Mouse (Mus musculus): ENCODE results near the gene Ociad1. TPM values are rescaled to one million over a fixed set of nuclear protein-coding genes. Genes with fewer than 3 reads are reported as not detected.

The Ociad1 gene
- polyA plus RNA-seq, 1 experiment from 2014 or later: 159 TPM

- Histone ChIP-seq H3K9ac (ENCODE audit: low read length) (no peak overlapping the region), H3K4me1 (ENCODE audit: control insufficient read depth, insufficient read depth, low read length) (peaks cover 5% of the 10 kb centered on the region), H3K36me3 (ENCODE audit: control insufficient read depth, insufficient read depth, low read length) (no peaks in the 10 kb centered on the region), H3K9me3 (ENCODE audit: control insufficient read depth, low read length) (no peaks in the 10 kb centered on the region), H3K27me3 (ENCODE audit: control insufficient read depth, insufficient read depth, low read length) (no peaks in the 10 kb centered on the region), H3K27ac (ENCODE audit: low read depth, low read length) (no peak overlapping the region), H3K4me2 (no peak overlapping the region), H3K4me3 (ENCODE audit: low read depth, low read length) (no peak overlapping the region)
- DNase-seq (ENCODE audit: low spot score, missing footprints): no peak
- ATAC-seq (ENCODE audit: low FRiP score): no peak
- 90% methylated on average over 4 of the region's 4 CpGs for WGBS
Measured at GRCm38 (mm10) chr5:73295916-73296315, 3.3 kb downstream of the Ociad1 start.

DNA sequence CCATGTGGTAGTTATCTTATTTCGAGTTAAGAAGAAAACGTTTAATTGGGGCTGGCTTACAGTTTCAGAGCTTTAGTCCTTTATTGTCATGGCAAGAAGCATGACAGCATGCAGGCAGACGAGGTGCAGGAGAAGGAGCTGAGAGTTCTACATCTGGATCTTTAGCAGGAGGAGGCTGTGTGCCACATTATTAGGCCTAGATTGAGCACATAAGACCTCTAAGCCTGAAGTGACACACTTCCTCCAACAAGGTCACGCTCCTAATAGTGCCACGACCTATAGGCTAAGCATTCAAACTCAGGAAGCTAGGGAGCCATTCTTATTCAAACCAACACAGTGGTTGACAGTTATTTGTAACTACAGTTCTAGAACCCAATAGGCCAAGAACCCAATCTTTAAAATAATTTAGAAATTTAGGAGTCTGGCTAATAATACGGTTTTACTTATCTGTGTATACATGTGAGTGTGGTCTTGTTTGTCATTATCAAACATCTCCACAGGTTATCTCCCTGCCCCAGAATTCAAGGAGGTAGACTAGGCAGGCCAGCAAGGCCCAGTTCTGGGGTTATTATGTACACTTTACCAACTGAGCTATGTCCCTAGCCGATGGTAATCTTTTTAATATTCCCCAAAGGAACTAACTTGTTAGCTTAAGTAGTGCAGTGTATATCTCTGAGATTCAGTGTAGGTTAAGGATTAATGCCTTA is 9.2 kb downstream of the Ociad1 start:
- WGBS: 93% methylated on average over 7 of the region's 7 CpGs
- DNase-seq (ENCODE audit: low spot score, missing footprints): no peak
- H3K9ac ChIP-seq (ENCODE audit: low read length): no peak overlapping the region
- no peaks in the 10 kb centered on the region for H3K9me3 ChIP-seq (ENCODE audit: control insufficient read depth, low read length)
- no peaks in the 10 kb centered on the region for H3K4me1 ChIP-seq (ENCODE audit: control insufficient read depth, insufficient read depth, low read length)
- H3K27me3 ChIP-seq (ENCODE audit: control insufficient read depth, insufficient read depth, low read length): no peaks in the 10 kb centered on the region
- peaks cover 19% of the 10 kb centered on the region for H3K36me3 ChIP-seq (ENCODE audit: control insufficient read depth, insufficient read depth, low read length)
- no peak overlapping the region for H3K4me3 ChIP-seq (ENCODE audit: low read depth, low read length)
- H3K4me2 ChIP-seq: no peak overlapping the region
- ATAC-seq (ENCODE audit: low FRiP score): no peak
- no peak overlapping the region for H3K27ac ChIP-seq (ENCODE audit: low read depth, low read length)

- Histone ChIP-seq H3K9ac (ENCODE audit: low read length) (no peak overlapping the region), H3K4me2 (no peak overlapping the region), H3K27ac (ENCODE audit: low read depth, low read length) (no peak overlapping the region), H3K36me3 (ENCODE audit: control insufficient read depth, insufficient read depth, low read length) (peaks cover 24% of the 10 kb centered on the region), H3K4me1 (ENCODE audit: control insufficient read depth, insufficient read depth, low read length) (no peaks in the 10 kb centered on the region), H3K27me3 (ENCODE audit: control insufficient read depth, insufficient read depth, low read length) (no peaks in the 10 kb centered on the region), H3K9me3 (ENCODE audit: control insufficient read depth, low read length) (no peaks in the 10 kb centered on the region), H3K4me3 (ENCODE audit: low read depth, low read length) (no peak overlapping the region)
- DNase-seq (ENCODE audit: low spot score, missing footprints) (peak; percentile 77), ATAC-seq (ENCODE audit: low FRiP score) (no peak)
- WGBS: 87% methylated on average over 12 of the region's 12 CpGs
Measured at GRCm38 (mm10) chr5:73304507-73304906, 11.9 kb downstream of the Ociad1 start.

DNA sequence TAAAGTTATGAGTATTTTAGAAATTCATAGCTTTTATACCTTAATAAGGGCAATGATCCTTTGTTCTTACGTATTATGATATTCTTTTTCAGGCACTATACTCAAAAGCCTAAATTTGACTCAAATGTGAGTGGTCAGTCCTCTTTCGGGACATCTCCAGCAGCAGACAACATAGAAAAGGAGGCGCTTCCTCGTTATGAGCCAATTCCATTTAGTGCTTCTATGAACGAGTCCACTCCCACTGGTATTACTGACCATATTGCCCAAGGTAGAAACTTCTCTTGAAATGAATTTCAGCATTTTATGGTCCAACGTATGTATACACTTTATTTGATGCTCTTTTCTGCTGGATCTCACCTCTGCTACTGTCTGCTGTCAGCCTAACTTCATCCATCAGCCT is 13.9 kb downstream of the Ociad1 start:
- no peaks in the 10 kb centered on the region for H3K4me1 ChIP-seq (ENCODE audit: control insufficient read depth, insufficient read depth, low read length)
- no peak overlapping the region for H3K4me2 ChIP-seq
- WGBS: 96% methylated on average over 6 of the region's 6 CpGs
- no peak overlapping the region for H3K9ac ChIP-seq (ENCODE audit: low read length)
- H3K36me3 ChIP-seq (ENCODE audit: control insufficient read depth, insufficient read depth, low read length): peaks cover 30% of the 10 kb centered on the region
- ATAC-seq (ENCODE audit: low FRiP score): no peak
- DNase-seq (ENCODE audit: low spot score, missing footprints): peak; percentile 75
- no peaks in the 10 kb centered on the region for H3K27me3 ChIP-seq (ENCODE audit: control insufficient read depth, insufficient read depth, low read length)
- no peaks in the 10 kb centered on the region for H3K9me3 ChIP-seq (ENCODE audit: control insufficient read depth, low read length)
- no peak overlapping the region for H3K27ac ChIP-seq (ENCODE audit: low read depth, low read length)
- H3K4me3 ChIP-seq (ENCODE audit: low read depth, low read length): no peak overlapping the region

GRCm38 (mm10) chr5:73307297-73307696 is 14.7 kb downstream of the Ociad1 start:
- Histone ChIP-seq H3K4me1 (ENCODE audit: control insufficient read depth, insufficient read depth, low read length) (no peaks in the 10 kb centered on the region), H3K9ac (ENCODE audit: low read length) (no peak overlapping the region), H3K27me3 (ENCODE audit: control insufficient read depth, insufficient read depth, low read length) (no peaks in the 10 kb centered on the region), H3K36me3 (ENCODE audit: control insufficient read depth, insufficient read depth, low read length) (peaks cover 26% of the 10 kb centered on the region), H3K4me3 (ENCODE audit: low read depth, low read length) (no peak overlapping the region), H3K4me2 (no peak overlapping the region), H3K27ac (ENCODE audit: low read depth, low read length) (no peak overlapping the region), H3K9me3 (ENCODE audit: control insufficient read depth, low read length) (no peaks in the 10 kb centered on the region)
- 94% methylated on average over 3 of the region's 3 CpGs for whole genome bisulfite sequencing
- no peak for DNase-seq (ENCODE audit: low spot score, missing footprints)
- no peak for ATAC-seq (ENCODE audit: low FRiP score)

GRCm38 (mm10) chr5:73309496-73309895 is 16.9 kb downstream of the Ociad1 start:
- no peak overlapping the region for H3K4me2 ChIP-seq
- H3K4me3 ChIP-seq (ENCODE audit: low read depth, low read length): no peak overlapping the region
- no peaks in the 10 kb centered on the region for H3K9me3 ChIP-seq (ENCODE audit: control insufficient read depth, low read length)
- H3K36me3 ChIP-seq (ENCODE audit: control insufficient read depth, insufficient read depth, low read length): peaks cover 37% of the 10 kb centered on the region
- ATAC-seq (ENCODE audit: low FRiP score): no peak
- H3K27me3 ChIP-seq (ENCODE audit: control insufficient read depth, insufficient read depth, low read length): no peaks in the 10 kb centered on the region
- WGBS: 91% methylated on average over 4 of the region's 4 CpGs
- H3K9ac ChIP-seq (ENCODE audit: low read length): no peak overlapping the region
- H3K27ac ChIP-seq (ENCODE audit: low read depth, low read length): no peak overlapping the region
- DNase-seq (ENCODE audit: low spot score, missing footprints): no peak
- no peaks in the 10 kb centered on the region for H3K4me1 ChIP-seq (ENCODE audit: control insufficient read depth, insufficient read depth, low read length)

DNA sequence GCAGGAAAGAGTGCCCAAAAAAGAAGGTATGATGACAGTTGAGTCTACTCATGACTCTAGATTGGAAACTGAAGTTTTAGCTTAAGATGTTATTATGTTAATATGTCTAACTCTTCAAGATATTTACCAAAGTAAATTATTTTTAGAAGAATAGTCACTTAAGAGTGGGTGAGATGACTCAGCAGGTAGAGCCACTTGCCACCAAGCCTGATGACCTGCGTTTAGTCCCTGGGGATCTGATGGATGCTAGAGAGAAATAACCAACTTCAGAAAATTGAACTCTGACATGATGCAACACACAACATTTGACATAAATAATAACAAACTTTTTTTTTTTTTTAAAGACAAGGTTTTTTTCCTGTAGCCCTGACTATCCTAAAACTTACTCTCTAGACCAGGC is 17.8 kb downstream of the Ociad1 start:
- no peak overlapping the region for H3K4me2 ChIP-seq
- ATAC-seq (ENCODE audit: low FRiP score) (no peak), DNase-seq (ENCODE audit: low spot score, missing footprints) (no peak)
- 97% methylated on average over 1 of the region's 1 CpGs for WGBS
- no peak overlapping the region for H3K4me3 ChIP-seq (ENCODE audit: low read depth, low read length)
- no peaks in the 10 kb centered on the region for H3K4me1 ChIP-seq (ENCODE audit: control insufficient read depth, insufficient read depth, low read length)
- no peaks in the 10 kb centered on the region for H3K9me3 ChIP-seq (ENCODE audit: control insufficient read depth, low read length)
- no peak overlapping the region for H3K9ac ChIP-seq (ENCODE audit: low read length)
- no peaks in the 10 kb centered on the region for H3K27me3 ChIP-seq (ENCODE audit: control insufficient read depth, insufficient read depth, low read length)
- peaks cover 35% of the 10 kb centered on the region for H3K36me3 ChIP-seq (ENCODE audit: control insufficient read depth, insufficient read depth, low read length)
- H3K27ac ChIP-seq (ENCODE audit: low read depth, low read length): no peak overlapping the region

DNA sequence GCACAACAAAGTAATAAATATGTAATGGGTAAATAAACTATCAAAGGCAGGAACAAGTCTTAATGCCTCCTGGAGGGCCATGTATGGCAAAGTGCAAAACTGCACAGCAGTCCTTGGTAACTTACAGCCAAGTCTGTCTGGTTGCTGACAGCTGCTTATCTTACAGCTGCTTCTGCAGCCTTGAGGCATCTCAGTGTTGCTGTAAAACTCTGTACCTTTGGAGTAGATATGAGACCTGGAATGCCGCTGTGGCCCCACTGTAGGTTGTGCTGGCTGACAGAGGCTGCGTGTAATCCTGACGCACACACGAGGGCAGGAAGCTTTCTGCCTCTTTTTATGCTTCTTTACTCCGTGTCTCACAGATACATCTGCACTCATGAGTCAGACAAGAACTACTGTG is 18.9 kb downstream of the Ociad1 start:
- Histone ChIP-seq H3K9ac (ENCODE audit: low read length) (no peak overlapping the region), H3K27me3 (ENCODE audit: control insufficient read depth, insufficient read depth, low read length) (no peaks in the 10 kb centered on the region), H3K4me1 (ENCODE audit: control insufficient read depth, insufficient read depth, low read length) (no peaks in the 10 kb centered on the region), H3K36me3 (ENCODE audit: control insufficient read depth, insufficient read depth, low read length) (peaks cover 28% of the 10 kb centered on the region), H3K4me3 (ENCODE audit: low read depth, low read length) (no peak overlapping the region), H3K9me3 (ENCODE audit: control insufficient read depth, low read length) (no peaks in the 10 kb centered on the region), H3K4me2 (no peak overlapping the region), H3K27ac (ENCODE audit: low read depth, low read length) (no peak overlapping the region)
- DNase-seq (ENCODE audit: low spot score, missing footprints): no peak
- ATAC-seq (ENCODE audit: low FRiP score): no peak
- 94% methylated on average over 5 of the region's 5 CpGs for WGBS

DNA sequence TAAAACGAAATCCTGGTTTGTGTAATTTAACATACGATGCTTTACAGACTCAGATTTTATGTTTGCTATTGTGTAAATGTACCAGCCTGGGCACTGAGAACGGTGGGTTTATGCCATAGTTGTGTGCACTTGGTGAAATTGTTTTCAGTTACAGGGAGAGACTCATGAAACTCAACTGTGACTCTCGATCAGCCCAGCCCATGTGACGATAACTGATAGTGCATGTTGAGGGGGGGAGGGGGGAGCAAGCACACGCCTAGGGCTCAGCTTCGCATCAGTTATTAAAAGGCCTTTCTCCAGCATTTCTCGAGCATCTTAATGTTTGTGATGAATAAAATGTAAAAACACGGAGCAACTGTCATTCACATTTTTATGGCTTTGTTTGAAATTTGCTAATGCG is 21.0 kb downstream of the Ociad1 start:
- Histone ChIP-seq H3K4me1 (ENCODE audit: control insufficient read depth, insufficient read depth, low read length) (no peaks in the 10 kb centered on the region), H3K4me3 (ENCODE audit: low read depth, low read length) (no peak overlapping the region), H3K9ac (ENCODE audit: low read length) (no peak overlapping the region), H3K4me2 (no peak overlapping the region), H3K27me3 (ENCODE audit: control insufficient read depth, insufficient read depth, low read length) (no peaks in the 10 kb centered on the region), H3K36me3 (ENCODE audit: control insufficient read depth, insufficient read depth, low read length) (peaks cover 20% of the 10 kb centered on the region), H3K27ac (ENCODE audit: low read depth, low read length) (no peak overlapping the region), H3K9me3 (ENCODE audit: control insufficient read depth, low read length) (no peaks in the 10 kb centered on the region)
- ATAC-seq (ENCODE audit: low FRiP score) (no peak), DNase-seq (ENCODE audit: low spot score, missing footprints) (no peak)
- 94% methylated on average over 10 of the region's 10 CpGs for WGBS

All from midbrain, embryonic 11.5 days (tissue).